Mouse (Mus musculus) spleen, adult 2 months (tissue): ENCODE measurements around the gene Pmm1.

Experiments used
- CTCF ChIP-seq: fragments of 200-500 bp; IDR thresholded peaks from 2 replicates; pipeline ENCODE4 v1.5.1; 2011; ENCODE audit warnings: mild to moderate bottlenecking, inconsistent platforms; ENCODE audit not compliant: insufficient read depth, insufficient read length, insufficient replicate concordance; ENCODE audit errors: extremely low read depth
- POLR2A ChIP-seq: fragments of 200-500 bp; IDR thresholded peaks from 2 replicates; pipeline ENCODE4 v1.6.1; 2011; ENCODE audit warnings: low read depth, low read length, inconsistent platforms

DNA sequence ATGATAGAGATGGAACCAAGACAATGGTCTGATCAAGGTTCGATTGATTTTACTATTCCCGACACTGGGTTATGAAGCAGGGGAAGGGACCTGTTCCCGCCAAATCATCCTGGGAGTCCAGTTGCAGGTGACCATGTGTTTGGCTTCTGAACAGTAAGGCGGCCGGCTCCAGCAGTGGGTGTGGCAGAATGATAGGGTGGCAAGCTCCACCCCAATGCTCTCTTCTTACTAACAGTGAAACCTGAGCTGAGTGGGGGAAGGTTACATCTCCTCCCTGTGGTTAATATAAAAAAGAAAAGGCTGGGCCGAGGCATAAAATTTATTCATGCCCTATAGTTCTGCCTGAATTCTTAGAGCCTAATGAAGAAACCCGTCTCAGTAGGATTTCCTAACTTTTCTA, 8.4 kb upstream of the Pmm1 start:
- TF ChIP-seq CTCF: no peak
- no peak for TF ChIP-seq POLR2A
